Mouse (Mus musculus): ENCODE data around the gene Mettl27. TPM values are rescaled to one million over a fixed set of nuclear protein-coding genes. Genes with fewer than 3 reads are reported as not detected.

Gene Mettl27
- polyA plus RNA-seq, 1 experiment from 2014 or later, result 13.9 TPM

Other genes starting within 250 kb of the Mettl27 start
- 4.7 and 7.0 TPM in 2 replicates for gene Limk1, start 243.8 kb upstream of the Mettl27 start, polyA plus RNA-seq (2015; fragmentation: Nextera tagmentation; extraction: Ambion mirVana)
- gene Eln, start 185.0 kb upstream of the Mettl27 start, polyA plus RNA-seq (2015; fragmentation: Nextera tagmentation; extraction: Ambion mirVana), result 178 and 206 TPM in 2 replicates
- not detected in 2 replicates for gene Tmem270, start 25.6 kb upstream of the Mettl27 start, polyA plus RNA-seq (2015; fragmentation: Nextera tagmentation; extraction: Ambion mirVana)
- gene Cldn13, start 16.8 kb upstream of the Mettl27 start, polyA plus RNA-seq (2015; fragmentation: Nextera tagmentation; extraction: Ambion mirVana), result 0.27 and 1.3 TPM in 2 replicates
- 46.3 and 68.0 TPM in 2 replicates for gene Cldn4, start 14.6 kb downstream of the Mettl27 start, polyA plus RNA-seq (2015; fragmentation: Nextera tagmentation; extraction: Ambion mirVana)
- 26.0 and 27.2 TPM in 2 replicates for gene Cldn3, start 53.8 kb downstream of the Mettl27 start, polyA plus RNA-seq (2015; fragmentation: Nextera tagmentation; extraction: Ambion mirVana)
- 66.1 and 68.2 TPM in 2 replicates for gene Abhd11, start 76.8 kb downstream of the Mettl27 start, polyA plus RNA-seq (2015; fragmentation: Nextera tagmentation; extraction: Ambion mirVana)
- gene Stx1a, start 91.1 kb downstream of the Mettl27 start, polyA plus RNA-seq (2015; fragmentation: Nextera tagmentation; extraction: Ambion mirVana), result 9.9 and 11.3 TPM in 2 replicates
- gene Dnajc30, start 131.8 kb downstream of the Mettl27 start, polyA plus RNA-seq (2015; fragmentation: Nextera tagmentation; extraction: Ambion mirVana), result 31.2 and 33.3 TPM in 2 replicates
- 108 and 109 TPM in 2 replicates for gene Bud23, start 132.6 kb downstream of the Mettl27 start, polyA plus RNA-seq (2015; fragmentation: Nextera tagmentation; extraction: Ambion mirVana)
- gene Vps37d, start 145.9 kb downstream of the Mettl27 start, polyA plus RNA-seq (2015; fragmentation: Nextera tagmentation; extraction: Ambion mirVana), result 7.6 and 9.5 TPM in 2 replicates
- gene Mlxipl, start 157.5 kb downstream of the Mettl27 start, polyA plus RNA-seq (2015; fragmentation: Nextera tagmentation; extraction: Ambion mirVana), result 0.82 and 0.86 TPM in 2 replicates
- gene Tbl2, start 217.3 kb downstream of the Mettl27 start, polyA plus RNA-seq (2015; fragmentation: Nextera tagmentation; extraction: Ambion mirVana), result 30.1 and 33.4 TPM in 2 replicates
- 47.6 and 50.4 TPM in 2 replicates for gene Bcl7b, start 235.9 kb downstream of the Mettl27 start, polyA plus RNA-seq (2015; fragmentation: Nextera tagmentation; extraction: Ambion mirVana)